Mouse (Mus musculus) small intestine, adult 10 weeks (tissue): ENCODE measurements around the gene Tmprss11c. TPM values are rescaled to one million over a fixed set of nuclear protein-coding genes. Genes with fewer than 3 reads are reported as not detected.

ENCODE experiments used
- polyA plus RNA-seq: library from polyadenylated mRNA; stranded (reverse); fragments of 350-450 nt; fragmentation: Illumina TruSeq; extraction: RNeasy Lipid Tissue Mini Kit (QIAGEN cat#74804); gene quantifications from one replicate; pipeline ENCODE4 v1.2.3, GENCODE M21; 2014; ENCODE audit warnings: low replicate concordance

Tmprss11c gene
- not detected for polyA plus RNA-seq

GRCm38 (mm10) chr5:86289208-86289607, at the start of gene Tmprss11c:
Tmprss11c (minus strand) TSS chr5:86289308.

DNA sequence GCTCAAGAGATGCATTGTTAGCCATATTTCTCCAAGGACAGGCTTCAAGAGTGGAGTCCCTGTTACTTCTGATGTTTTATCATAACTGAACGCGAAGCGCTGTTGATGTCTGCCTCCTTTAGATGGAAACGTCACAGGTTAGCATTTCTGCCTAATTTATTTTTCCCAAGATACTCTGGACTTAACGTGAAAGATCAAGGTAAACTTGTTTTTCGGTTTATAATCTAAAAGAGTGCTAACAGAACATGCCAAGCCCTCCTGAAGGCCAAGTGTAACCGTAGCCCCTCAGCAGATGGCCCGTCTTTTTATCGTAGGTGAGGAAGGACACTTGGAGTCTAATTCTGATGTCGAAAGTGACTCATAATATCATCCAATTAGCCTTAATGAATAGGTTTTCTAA, 91.3 kb downstream of the Tmprss11c start, which contains the start of gene Gnrhr:
TSS of gene Gnrhr (minus strand) at position 101 of the 400 bp plus-strand sequence.

Other genes starting within 250 kb of the Tmprss11c start
- gene Cenpc1, start 223.7 kb downstream of the Tmprss11c start, polyA plus RNA-seq, result 28.1 TPM
- gene Stap1, start 217.6 kb downstream of the Tmprss11c start, polyA plus RNA-seq, result 16.2 TPM
- 31.5 TPM for gene Uba6, start 116.5 kb downstream of the Tmprss11c start, polyA plus RNA-seq
- not detected for gene Gnrhr, start 91.4 kb downstream of the Tmprss11c start, polyA plus RNA-seq
- gene Tmprss11d, start 84.1 kb upstream of the Tmprss11c start, polyA plus RNA-seq, result not detected
- not detected for gene Tmprss11a, start 179.7 kb upstream of the Tmprss11c start, polyA plus RNA-seq
- gene Tmprss11g, start 229.3 kb upstream of the Tmprss11c start, polyA plus RNA-seq, result not detected